22 mouse cellular contexts compared by ENCODE assay signal in the genomic region with DNA sequence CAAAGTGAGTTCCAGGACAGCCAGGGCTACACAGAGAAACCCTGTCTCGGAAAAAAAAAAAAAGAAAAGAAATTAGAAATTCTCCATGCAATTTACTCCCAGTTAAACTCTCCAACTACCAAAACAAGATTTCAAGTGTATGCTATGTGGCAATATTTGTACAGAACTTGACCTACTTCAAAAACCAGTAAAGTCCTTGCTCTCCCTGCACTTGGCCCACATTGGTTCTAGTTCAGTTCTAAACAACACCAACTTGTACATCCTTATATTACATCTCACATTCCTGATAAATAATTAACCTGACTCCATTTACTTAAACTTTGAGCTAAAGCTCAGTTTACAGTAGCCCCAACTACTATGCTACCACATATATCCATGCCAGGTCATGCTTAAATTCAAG.
DNase-seq lines count a peak whose midpoint lies in the region; ATAC-seq and TF ChIP-seq lines count a peak whose summit lies in the region.
"Had no signal": no experiment of that assay in that cellular context is flagged by ENCODE, and none has a peak within 500 bp of the region (broad histone marks: within the 10 kb centered on the region; RNA-seq: fewer than 3 reads in every experiment).

No protein-coding gene starts in this region.

- no peak for TF ChIP-seq EP300 in lung, postnatal 0 days (IDR thresholded peaks at IDR 0.05)

- no peak overlapping the region for H3K9ac ChIP-seq in lung, embryonic 14.5 days
- no peak overlapping the region for H3K9ac ChIP-seq in lung, postnatal 0 days (replicated peaks; ENCODE audit: low read depth)
- H3K9ac ChIP-seq: embryonic facial prominence, embryonic 13.5 days; embryonic facial prominence, embryonic 15.5 days; forebrain, embryonic 12.5 days had no signal

- no peaks in the 10 kb centered on the region for H3K36me3 ChIP-seq in lung, embryonic 14.5 days (ENCODE audit: insufficient read depth)
- no peaks in the 10 kb centered on the region for H3K36me3 ChIP-seq in lung, postnatal 0 days (ENCODE audit: insufficient read depth, low read length)
- H3K36me3 ChIP-seq: embryonic facial prominence, embryonic 13.5 days; embryonic facial prominence, embryonic 15.5 days; forebrain, embryonic 10.5 days; forebrain, embryonic 12.5 days had no signal

- WGBS in lung, embryonic 14.5 days, result 73% methylated on average over 1 of the region's 1 CpGs
- WGBS in lung, postnatal 0 days, result 14% methylated on average over 1 of the region's 1 CpGs
- 42% methylated on average over 1 of the region's 1 CpGs for WGBS in lung, adult 2 months

- H3K4me2 ChIP-seq in lung, embryonic 14.5 days, result no peak overlapping the region
- H3K4me2 ChIP-seq in lung, postnatal 0 days (replicated peaks; ENCODE audit: low read depth, low read length), result no peak overlapping the region
- H3K4me2 ChIP-seq: embryonic facial prominence, embryonic 13.5 days; embryonic facial prominence, embryonic 15.5 days; forebrain, embryonic 12.5 days had no signal

- peak; percentile 1 for DNase-seq in lung, embryonic 14.5 days
- no peak for DNase-seq in lung, postnatal 10 days
- DNase-seq in lung, postnatal 0 days (ENCODE audit: low spot score), result peak; percentile 58
- no peak for DNase-seq in lung, postnatal 14 days
- DNase-seq in lung, postnatal 36 days, result peak; percentile 19
- no peak for DNase-seq in lung, adult 2 months
- DNase-seq: adrenal gland, adult 2 months; adrenal gland, postnatal 10 days; adrenal gland, postnatal 25 days; cerebellum, adult 11 months; cerebellum, adult 18-20 months; cerebellum, adult 8-10 months; cerebellum, adult 9-11 months; cerebellum, postnatal 14 days; cerebellum, postnatal 36 days; embryo, embryonic 11 days had no signal

- no peak for TF ChIP-seq POLR2A in lung, adult 2 months (IDR thresholded peaks at IDR 0.05; ENCODE audit: borderline replicate concordance, extremely low read depth, low read depth, low read length)

- H3K4me1 ChIP-seq in lung, embryonic 14.5 days (ENCODE audit: insufficient read depth), result no peaks in the 10 kb centered on the region
- no peaks in the 10 kb centered on the region for H3K4me1 ChIP-seq in lung, postnatal 0 days (ENCODE audit: insufficient read depth, low read depth, low read length)
- H3K4me1 ChIP-seq in lung, adult 2 months (ENCODE audit: control insufficient read depth, insufficient read depth, low read length), result no peaks in the 10 kb centered on the region; the same call in 1 of the 2 replicates
- H3K4me1 ChIP-seq: embryonic facial prominence, embryonic 13.5 days; embryonic facial prominence, embryonic 15.5 days; forebrain, embryonic 10.5 days; forebrain, embryonic 12.5 days had no signal

- no peak for ATAC-seq in lung, embryonic 14.5 days (ENCODE audit: insufficient read depth)
- peak; percentile 63 for ATAC-seq in lung, postnatal 0 days
- ATAC-seq: forebrain, embryonic 14.5 days had no signal

- H3K9me3 ChIP-seq in lung, embryonic 14.5 days (ENCODE audit: low read depth, low read length), result no peaks in the 10 kb centered on the region
- no peaks in the 10 kb centered on the region; the same call in 1 of the 2 replicates for H3K9me3 ChIP-seq in lung, postnatal 0 days (ENCODE audit: low read length)
- H3K9me3 ChIP-seq: embryonic facial prominence, embryonic 13.5 days; embryonic facial prominence, embryonic 15.5 days; forebrain, embryonic 10.5 days; forebrain, embryonic 12.5 days had no signal

- H3K27me3 ChIP-seq in lung, embryonic 14.5 days (ENCODE audit: insufficient read depth, low read length), result no peaks in the 10 kb centered on the region
- no peaks in the 10 kb centered on the region for H3K27me3 ChIP-seq in lung, postnatal 0 days (replicated peaks; ENCODE audit: insufficient read depth, low read length)
- H3K27me3 ChIP-seq: embryonic facial prominence, embryonic 13.5 days; embryonic facial prominence, embryonic 15.5 days; forebrain, embryonic 12.5 days had no signal

- no peak overlapping the region for H3K4me3 ChIP-seq in lung, embryonic 14.5 days (ENCODE audit: low read depth, low read length)
- no peak overlapping the region for H3K4me3 ChIP-seq in lung, postnatal 0 days (ENCODE audit: low read depth, low read length)
- H3K4me3 ChIP-seq in lung, adult 2 months (replicated peaks; ENCODE audit: extremely low read depth, low read depth, low read length), result no peak overlapping the region
- H3K4me3 ChIP-seq: embryonic facial prominence, embryonic 13.5 days; embryonic facial prominence, embryonic 15.5 days; erythroblast, embryonic 14.5 days; forebrain, embryonic 10.5 days; forebrain, embryonic 12.5 days had no signal

- H3K27ac ChIP-seq in lung, embryonic 14.5 days (ENCODE audit: low read depth), result no peak overlapping the region
- H3K27ac ChIP-seq in lung, postnatal 0 days (ENCODE audit: low read length), result no peak overlapping the region
- H3K27ac ChIP-seq: embryonic facial prominence, embryonic 13.5 days; embryonic facial prominence, embryonic 15.5 days; forebrain, embryonic 10.5 days; forebrain, embryonic 12.5 days had no signal

- TF ChIP-seq CTCF in lung, embryonic 14.5 days (IDR thresholded peaks at IDR 0.05; ENCODE audit: low read depth), result no peak
- no peak for TF ChIP-seq CTCF in lung, postnatal 0 days (IDR thresholded peaks at IDR 0.05)
- no peak for TF ChIP-seq CTCF in lung, adult 2 months (IDR thresholded peaks at IDR 0.05; ENCODE audit: insufficient read depth, low read length)

Comparison
In these comparisons a context has a peak if more than half of its experiments do, and no peak if none do; other contexts are left out.
1. DNase-seq: peak in lung, embryonic 14.5 days (single experiment), lung, postnatal 0 days (single experiment) and lung, postnatal 36 days (single experiment); none in lung, postnatal 10 days (single experiment), lung, postnatal 14 days (single experiment) and lung, adult 2 months (single experiment).